Mouse (Mus musculus) neural tube, embryonic 15.5 days (tissue): ENCODE measurements at regions not wholly inside any gene's neighbourhood (a gene's known extent, or its start where the extent isn't known, plus 50 kb on each side); places are given as distances from the start of the nearest gene placed in this dataset.

Source experiments
- ATAC-seq: fragments of 200-750 bp; cut with Nextera tagmentation; 2 replicates; pipeline ENCODE4 v1.8.0; 2017; ENCODE audit warnings: mild to moderate bottlenecking, moderate TSS enrichment, moderate library complexity; ENCODE audit not compliant: low FRiP score
- H3K27ac ChIP-seq: fragments of 300-500 bp; sonication (generic); replicated peaks from 2 replicates; pipeline ENCODE4 v1.5.1; 2015; ENCODE audit warnings: mild to moderate bottlenecking, inconsistent platforms
- H3K27me3 ChIP-seq: fragments of 300-500 bp; sonication (generic); replicated peaks from 2 replicates; pipeline ENCODE4 v1.6.1; 2015; ENCODE audit warnings: inconsistent platforms
- H3K36me3 ChIP-seq: fragments of 300-500 bp; sonication (generic); 2 replicates; pipeline ENCODE4 v1.6.1; 2015; ENCODE audit warnings: inconsistent platforms
- H3K4me1 ChIP-seq: fragments of 300-500 bp; sonication (generic); 2 replicates; pipeline ENCODE4 v1.6.1; 2015; ENCODE audit warnings: inconsistent platforms
- H3K4me2 ChIP-seq: fragments of 300-500 bp; sonication (generic); 2 replicates; pipeline ENCODE4 v1.6.1; 2015; ENCODE audit warnings: inconsistent platforms, mild to moderate bottlenecking, moderate library complexity
- H3K4me3 ChIP-seq: fragments of 300-500 bp; sonication (generic); replicated peaks from 2 replicates; pipeline ENCODE4 v1.5.1; 2015; ENCODE audit warnings: mild to moderate bottlenecking, inconsistent platforms
- H3K9ac ChIP-seq: fragments of 300-500 bp; sonication (generic); replicated peaks from 2 replicates; pipeline ENCODE4 v1.6.1; 2015; ENCODE audit warnings: mild to moderate bottlenecking, inconsistent platforms
- H3K9me3 ChIP-seq: fragments of 300-500 bp; sonication (generic); replicated peaks from 2 replicates; pipeline ENCODE4 v1.6.1; 2016; ENCODE audit warnings: inconsistent platforms
- WGBS: fragments of 180-500 bp; shearing (Covaris S2); methylation state at CpG from one replicate; pipeline ENCODE4 v1.1.7; 2015; ENCODE audit warnings: mixed read lengths; 5-methylcytosine and 5-hydroxymethylcytosine counted together

- Histone ChIP-seq H3K27ac (no peak overlapping the region), H3K27me3 (no peaks in the 10 kb centered on the region), H3K9me3 (no peaks in the 10 kb centered on the region), H3K9ac (no peak overlapping the region), H3K4me2 (no peak overlapping the region), H3K4me3 (no peak overlapping the region), H3K4me1 (0 out of 2 replicates have a peak, but pooled peaks cover 7% of the 10 kb centered on the region), H3K36me3 (no peaks in the 10 kb centered on the region)
- 11% methylated on average over 7 of the region's 7 CpGs for WGBS
- peak; percentile 82 for ATAC-seq
Observed at GRCm38 (mm10) chr3:56302346-56303185, 119.1 kb upstream of the Nbea start.

GRCm38 (mm10) chr3:56300769-56301168 lies 117.3 kb upstream of the Nbea start:
- WGBS = 82% methylated on average over 1 of the region's 1 CpGs
- Histone ChIP-seq H3K4me1 (0 out of 2 replicates have a peak, but pooled peaks cover 7% of the 10 kb centered on the region), H3K27me3 (no peaks in the 10 kb centered on the region), H3K9ac (no peak overlapping the region), H3K36me3 (no peaks in the 10 kb centered on the region), H3K9me3 (no peaks in the 10 kb centered on the region), H3K4me2 (no peak overlapping the region), H3K4me3 (no peak overlapping the region), H3K27ac (no peak overlapping the region)
- ATAC-seq = no peak

- H3K27me3 ChIP-seq = no peaks in the 10 kb centered on the region
- no peak overlapping the region for H3K27ac ChIP-seq
- H3K9ac ChIP-seq = no peak overlapping the region
- no peaks in the 10 kb centered on the region for H3K36me3 ChIP-seq
- no peak overlapping the region for H3K4me2 ChIP-seq
- H3K9me3 ChIP-seq = no peaks in the 10 kb centered on the region
- no peak overlapping the region for H3K4me3 ChIP-seq
- 62% methylated on average over 7 of the region's 7 CpGs for WGBS
- H3K4me1 ChIP-seq = no peaks in the 10 kb centered on the region
- no peak for ATAC-seq
Observed at GRCm38 (mm10) chr3:56295578-56295977, 112.1 kb upstream of the Nbea start.

- no peaks in the 10 kb centered on the region for H3K36me3 ChIP-seq
- no peak overlapping the region for H3K9ac ChIP-seq
- H3K4me3 ChIP-seq = no peak overlapping the region
- no peak overlapping the region for H3K27ac ChIP-seq
- no peaks in the 10 kb centered on the region for H3K27me3 ChIP-seq
- ATAC-seq = no peak
- no peaks in the 10 kb centered on the region for H3K9me3 ChIP-seq
- 96% methylated on average over 5 of the region's 5 CpGs for WGBS
- no peaks in the 10 kb centered on the region for H3K4me1 ChIP-seq
- no peak overlapping the region for H3K4me2 ChIP-seq
Observed at GRCm38 (mm10) chr3:56281507-56281906, 98.0 kb upstream of the Nbea start.

GRCm38 (mm10) chr3:56280330-56280957 lies 96.9 kb upstream of the Nbea start:
- no peaks in the 10 kb centered on the region for H3K9me3 ChIP-seq
- no peaks in the 10 kb centered on the region for H3K27me3 ChIP-seq
- no peaks in the 10 kb centered on the region for H3K4me1 ChIP-seq
- H3K4me2 ChIP-seq = no peak overlapping the region
- H3K4me3 ChIP-seq = no peak overlapping the region
- H3K9ac ChIP-seq = no peak overlapping the region
- 87% methylated on average over 6 of the region's 6 CpGs for WGBS
- H3K36me3 ChIP-seq = no peaks in the 10 kb centered on the region
- ATAC-seq = no peak
- H3K27ac ChIP-seq = no peak overlapping the region

- Histone ChIP-seq H3K4me3 (no peak overlapping the region), H3K4me2 (no peak overlapping the region), H3K27ac (no peak overlapping the region), H3K4me1 (no peaks in the 10 kb centered on the region), H3K36me3 (no peaks in the 10 kb centered on the region), H3K9ac (no peak overlapping the region), H3K27me3 (no peaks in the 10 kb centered on the region), H3K9me3 (no peaks in the 10 kb centered on the region)
- no peak for ATAC-seq
- 96% methylated on average over 3 of the region's 3 CpGs for WGBS
Observed at GRCm38 (mm10) chr3:56272587-56272986, 89.1 kb upstream of the Nbea start.

GRCm38 (mm10) chr3:56270241-56270830 lies 86.8 kb upstream of the Nbea start:
- Histone ChIP-seq H3K9ac (no peak overlapping the region), H3K27me3 (no peaks in the 10 kb centered on the region), H3K4me1 (no peaks in the 10 kb centered on the region), H3K9me3 (no peaks in the 10 kb centered on the region), H3K36me3 (no peaks in the 10 kb centered on the region), H3K4me3 (no peak overlapping the region), H3K4me2 (no peak overlapping the region), H3K27ac (no peak overlapping the region)
- WGBS = 87% methylated on average over 6 of the region's 6 CpGs
- no peak for ATAC-seq

- Histone ChIP-seq H3K4me2 (no peak overlapping the region), H3K9ac (no peak overlapping the region), H3K9me3 (no peaks in the 10 kb centered on the region), H3K27ac (no peak overlapping the region), H3K4me1 (no peaks in the 10 kb centered on the region), H3K27me3 (no peaks in the 10 kb centered on the region), H3K4me3 (no peak overlapping the region), H3K36me3 (no peaks in the 10 kb centered on the region)
- ATAC-seq = no peak
- 85% methylated on average over 3 of the region's 3 CpGs for WGBS
Observed at GRCm38 (mm10) chr3:56261800-56262561, 78.5 kb upstream of the Nbea start.

- WGBS = 51% methylated on average over 5 of the region's 5 CpGs
- H3K4me1 ChIP-seq = no peaks in the 10 kb centered on the region
Observed at GRCm38 (mm10) chr3:56256271-56256670, 72.8 kb upstream of the Nbea start.

GRCm38 (mm10) chr3:56244370-56244769 lies 60.9 kb upstream of the Nbea start:
- WGBS = 13% methylated on average over 1 of the region's 1 CpGs
- H3K4me2 ChIP-seq = no peak overlapping the region
- H3K36me3 ChIP-seq = no peaks in the 10 kb centered on the region
- H3K4me3 ChIP-seq = no peak overlapping the region
- no peaks in the 10 kb centered on the region for H3K27me3 ChIP-seq
- no peak overlapping the region for H3K27ac ChIP-seq
- H3K9me3 ChIP-seq = no peaks in the 10 kb centered on the region
- no peak overlapping the region for H3K9ac ChIP-seq
- no peak for ATAC-seq
- no peaks in the 10 kb centered on the region for H3K4me1 ChIP-seq

More at GRCm38 (mm10) chr3:56256271-56256670, 72.8 kb upstream of the Nbea start:
- no peak for ATAC-seq
- H3K9me3 ChIP-seq = no peaks in the 10 kb centered on the region
- no peak overlapping the region for H3K4me3 ChIP-seq
- H3K36me3 ChIP-seq = no peaks in the 10 kb centered on the region
- no peak overlapping the region for H3K4me2 ChIP-seq
- no peaks in the 10 kb centered on the region for H3K27me3 ChIP-seq
- no peak overlapping the region for H3K9ac ChIP-seq
- no peak overlapping the region for H3K27ac ChIP-seq

- Histone ChIP-seq H3K9ac (no peak overlapping the region), H3K4me2 (no peak overlapping the region), H3K4me3 (no peak overlapping the region), H3K27ac (no peak overlapping the region), H3K36me3 (no peaks in the 10 kb centered on the region), H3K4me1 (no peaks in the 10 kb centered on the region), H3K9me3 (no peaks in the 10 kb centered on the region), H3K27me3 (no peaks in the 10 kb centered on the region)
- ATAC-seq = no peak
- WGBS = 78% methylated on average over 2 of the region's 2 CpGs
Observed at GRCm38 (mm10) chr3:56238228-56238627, 54.7 kb upstream of the Nbea start.
